Mouse (Mus musculus) ES-Bruce4 (cell line): ENCODE measurements around the gene Tll2.

Experiments
- CTCF ChIP-seq: IDR thresholded peaks from one replicate; pipeline ENCODE4 v1.8.1; 2011; ENCODE audit warnings: low read depth, low read length
- POLR2A ChIP-seq: IDR thresholded peaks from one replicate; pipeline ENCODE4 v1.8.1; 2011; ENCODE audit warnings: low read length; ENCODE audit not compliant: insufficient read depth

- TF ChIP-seq POLR2A (no peak), CTCF (no peak)
Measured at GRCm38 (mm10) chr19:41073746-41074455, 132.7 kb downstream of the Tll2 start.
